Mouse (Mus musculus): ENCODE results near the gene Duoxa2. TPM values are rescaled to one million over a fixed set of nuclear protein-coding genes. Genes with fewer than 3 reads are reported as not detected.

Gene Duoxa2
- polyA plus RNA-seq (2014; fragmentation: Nextera tagmentation; extraction: Ambion mirVana) = not detected in 2 replicates

- no peak for ATAC-seq (ENCODE audit: low FRiP score)
Observed at GRCm38 (mm10) chr2:122298596-122299490, at the start of gene Duoxa2. Gene Duoxa2, plus strand, starts transcription at chr2:122298900.

GRCm38 (mm10) chr2:122255997-122256396, 42.7 kb upstream of the Duoxa2 start:
- Histone ChIP-seq H3K36me3 (ENCODE audit: control insufficient read depth, insufficient read depth, low read length) (no peaks in the 10 kb centered on the region), H3K27me3 (ENCODE audit: control insufficient read depth, insufficient read depth, low read length) (no peaks in the 10 kb centered on the region), H3K9ac (ENCODE audit: low read depth, low read length) (no peak overlapping the region), H3K4me2 (replicated peaks; ENCODE audit: low read depth, low read length) (no peak overlapping the region), H3K4me1 (replicated peaks; ENCODE audit: control insufficient read depth, insufficient read depth, low read length) (no peaks in the 10 kb centered on the region), H3K27ac (ENCODE audit: low read depth, low read length) (no peak overlapping the region), H3K4me3 (ENCODE audit: low read depth, low read length) (no peak overlapping the region), H3K9me3 (ENCODE audit: control insufficient read depth, low read length) (no peaks in the 10 kb centered on the region)
- 97% methylated on average over 5 of the region's 5 CpGs for WGBS
- DNase-seq (ENCODE audit: low spot score) (no peak), ATAC-seq (ENCODE audit: low FRiP score) (no peak)

More at GRCm38 (mm10) chr2:122298596-122299490, at the start of gene Duoxa2:
- H3K27ac ChIP-seq (ENCODE audit: low read depth, low read length) = no peak within 1 kb of the TSS
- DNase-seq (ENCODE audit: low spot score) = peak; percentile 47
- H3K9ac ChIP-seq (ENCODE audit: low read depth, low read length) = no peak within 1 kb of the TSS
- H3K9me3 ChIP-seq (ENCODE audit: control insufficient read depth, low read length) = no peaks in the 10 kb centered on the region
- peak within 1 kb of the TSS; percentile 6; the same call in 1 of the 2 replicates for H3K4me3 ChIP-seq (ENCODE audit: low read depth, low read length)
- no peaks in the 10 kb centered on the region for H3K36me3 ChIP-seq (ENCODE audit: control insufficient read depth, insufficient read depth, low read length)
- H3K27me3 ChIP-seq (ENCODE audit: control insufficient read depth, insufficient read depth, low read length) = peaks cover 75% of the 10 kb centered on the region
- 2% methylated on average over 43 of the region's 43 CpGs for WGBS
- H3K4me2 ChIP-seq (replicated peaks; ENCODE audit: low read depth, low read length) = peak within 1 kb of the TSS; percentile 25
- H3K4me1 ChIP-seq (replicated peaks; ENCODE audit: control insufficient read depth, insufficient read depth, low read length) = peaks cover 9% of the 10 kb centered on the region

GRCm38 (mm10) chr2:122260729-122261128, 38.0 kb upstream of the Duoxa2 start:
- H3K4me2 ChIP-seq (replicated peaks; ENCODE audit: low read depth, low read length) = no peak overlapping the region
- H3K9me3 ChIP-seq (ENCODE audit: control insufficient read depth, low read length) = no peaks in the 10 kb centered on the region
- H3K36me3 ChIP-seq (ENCODE audit: control insufficient read depth, insufficient read depth, low read length) = no peaks in the 10 kb centered on the region
- no peak overlapping the region for H3K4me3 ChIP-seq (ENCODE audit: low read depth, low read length)
- no peaks in the 10 kb centered on the region for H3K27me3 ChIP-seq (ENCODE audit: control insufficient read depth, insufficient read depth, low read length)
- no peaks in the 10 kb centered on the region for H3K4me1 ChIP-seq (replicated peaks; ENCODE audit: control insufficient read depth, insufficient read depth, low read length)
- H3K27ac ChIP-seq (ENCODE audit: low read depth, low read length) = no peak overlapping the region
- DNase-seq (ENCODE audit: low spot score) (no peak), ATAC-seq (ENCODE audit: low FRiP score) (no peak)
- no peak overlapping the region for H3K9ac ChIP-seq (ENCODE audit: low read depth, low read length)
- 91% methylated on average over 5 of the region's 5 CpGs for WGBS

- peak; percentile 54; the same call in 1 of the 2 replicates for ATAC-seq (ENCODE audit: low FRiP score)
- H3K9me3 ChIP-seq (ENCODE audit: control insufficient read depth, low read length) = no peaks in the 10 kb centered on the region
- H3K9ac ChIP-seq (ENCODE audit: low read depth, low read length) = no peak overlapping the region
- 75% methylated on average over 3 of the region's 3 CpGs for WGBS
- H3K27me3 ChIP-seq (ENCODE audit: control insufficient read depth, insufficient read depth, low read length) = no peaks in the 10 kb centered on the region
- H3K4me1 ChIP-seq (replicated peaks; ENCODE audit: control insufficient read depth, insufficient read depth, low read length) = no peaks in the 10 kb centered on the region
- peak; percentile 51 for DNase-seq (ENCODE audit: low spot score)
- no peak overlapping the region for H3K4me3 ChIP-seq (ENCODE audit: low read depth, low read length)
- no peaks in the 10 kb centered on the region for H3K36me3 ChIP-seq (ENCODE audit: control insufficient read depth, insufficient read depth, low read length)
- no peak overlapping the region for H3K27ac ChIP-seq (ENCODE audit: low read depth, low read length)
- H3K4me2 ChIP-seq (replicated peaks; ENCODE audit: low read depth, low read length) = no peak overlapping the region
Observed at GRCm38 (mm10) chr2:122264690-122265089, 34.0 kb upstream of the Duoxa2 start.

GRCm38 (mm10) chr2:122266407-122267193, 32.1 kb upstream of the Duoxa2 start:
- Histone ChIP-seq H3K27me3 (ENCODE audit: control insufficient read depth, insufficient read depth, low read length) (no peaks in the 10 kb centered on the region), H3K9ac (ENCODE audit: low read depth, low read length) (no peak overlapping the region), H3K9me3 (ENCODE audit: control insufficient read depth, low read length) (no peaks in the 10 kb centered on the region), H3K4me3 (ENCODE audit: low read depth, low read length) (no peak overlapping the region), H3K4me1 (replicated peaks; ENCODE audit: control insufficient read depth, insufficient read depth, low read length) (no peaks in the 10 kb centered on the region), H3K36me3 (ENCODE audit: control insufficient read depth, insufficient read depth, low read length) (no peaks in the 10 kb centered on the region), H3K27ac (ENCODE audit: low read depth, low read length) (no peak overlapping the region), H3K4me2 (replicated peaks; ENCODE audit: low read depth, low read length) (no peak overlapping the region)
- DNase-seq (ENCODE audit: low spot score) = no peak
- no peak for ATAC-seq (ENCODE audit: low FRiP score)
- 90% methylated on average over 7 of the region's 7 CpGs for WGBS

- Histone ChIP-seq H3K9me3 (ENCODE audit: control insufficient read depth, low read length) (no peaks in the 10 kb centered on the region), H3K4me3 (ENCODE audit: low read depth, low read length) (no peak overlapping the region), H3K4me1 (replicated peaks; ENCODE audit: control insufficient read depth, insufficient read depth, low read length) (no peaks in the 10 kb centered on the region), H3K36me3 (ENCODE audit: control insufficient read depth, insufficient read depth, low read length) (no peaks in the 10 kb centered on the region), H3K4me2 (replicated peaks; ENCODE audit: low read depth, low read length) (no peak overlapping the region), H3K27ac (ENCODE audit: low read depth, low read length) (no peak overlapping the region), H3K9ac (ENCODE audit: low read depth, low read length) (no peak overlapping the region), H3K27me3 (ENCODE audit: control insufficient read depth, insufficient read depth, low read length) (no peaks in the 10 kb centered on the region)
- ATAC-seq (ENCODE audit: low FRiP score) (no peak), DNase-seq (ENCODE audit: low spot score) (no peak)
- WGBS = 86% methylated on average over 3 of the region's 3 CpGs
Observed at GRCm38 (mm10) chr2:122278769-122279168, 19.9 kb upstream of the Duoxa2 start.

GRCm38 (mm10) chr2:122284091-122284490, 14.6 kb upstream of the Duoxa2 start:
- Histone ChIP-seq H3K36me3 (ENCODE audit: control insufficient read depth, insufficient read depth, low read length) (no peaks in the 10 kb centered on the region), H3K27me3 (ENCODE audit: control insufficient read depth, insufficient read depth, low read length) (no peaks in the 10 kb centered on the region), H3K9me3 (ENCODE audit: control insufficient read depth, low read length) (no peaks in the 10 kb centered on the region), H3K4me3 (ENCODE audit: low read depth, low read length) (no peak overlapping the region), H3K9ac (ENCODE audit: low read depth, low read length) (no peak overlapping the region), H3K4me1 (replicated peaks; ENCODE audit: control insufficient read depth, insufficient read depth, low read length) (no peaks in the 10 kb centered on the region), H3K4me2 (replicated peaks; ENCODE audit: low read depth, low read length) (no peak overlapping the region), H3K27ac (ENCODE audit: low read depth, low read length) (no peak overlapping the region)
- DNase-seq (ENCODE audit: low spot score) = no peak
- ATAC-seq (ENCODE audit: low FRiP score) = no peak
- WGBS = 87% methylated on average over 9 of the region's 9 CpGs

GRCm38 (mm10) chr2:122286137-122286536, 12.6 kb upstream of the Duoxa2 start:
- Histone ChIP-seq H3K27me3 (ENCODE audit: control insufficient read depth, insufficient read depth, low read length) (no peaks in the 10 kb centered on the region), H3K4me2 (replicated peaks; ENCODE audit: low read depth, low read length) (no peak overlapping the region), H3K9ac (ENCODE audit: low read depth, low read length) (no peak overlapping the region), H3K4me1 (replicated peaks; ENCODE audit: control insufficient read depth, insufficient read depth, low read length) (no peaks in the 10 kb centered on the region), H3K9me3 (ENCODE audit: control insufficient read depth, low read length) (no peaks in the 10 kb centered on the region), H3K4me3 (ENCODE audit: low read depth, low read length) (no peak overlapping the region), H3K36me3 (ENCODE audit: control insufficient read depth, insufficient read depth, low read length) (no peaks in the 10 kb centered on the region), H3K27ac (ENCODE audit: low read depth, low read length) (no peak overlapping the region)
- DNase-seq (ENCODE audit: low spot score) (no peak), ATAC-seq (ENCODE audit: low FRiP score) (no peak)
- WGBS = 62% methylated on average over 7 of the region's 7 CpGs
